Mouse (Mus musculus) WW6 (cell line): Measurements from ENCODE around the gene Rnf208.
"Not testable (repeated sequence)": the region's sequence is repeated elsewhere in the genome, so short reads cannot be mapped to it uniquely, and the experiment has no call there.

Experiments used
- DNase-seq: peaks from one replicate; pipeline ENCODE4 v3.0.0-alpha.2; 2013; ENCODE audit warnings: low read depth, low spot score

Gene Rnf208

GRCm38 (mm10) chr2:25246183-25247072 is 4.4 kb downstream of the Rnf208 start, which contains the start of gene AL732309.1:
Gene AL732309.1, minus strand, starts transcription at chr2:25246863.
- DNase-seq = no peak

GRCm38 (mm10) chr2:25252331-25252730 is 10.3 kb downstream of the Rnf208 start:
- no peak for DNase-seq

- DNase-seq = no peak
Measured at GRCm38 (mm10) chr2:25255284-25255779, 13.3 kb downstream of the Rnf208 start, which contains the start of gene Tmem203. Gene Tmem203, plus strand, starts transcription at chr2:25255439.

- not testable (repeated sequence) for DNase-seq
Measured at GRCm38 (mm10) chr2:25256443-25257109, 14.5 kb downstream of the Rnf208 start.

GRCm38 (mm10) chr2:25257250-25257649 is 15.2 kb downstream of the Rnf208 start:
- not testable (repeated sequence) for DNase-seq

- DNase-seq = no peak
Measured at GRCm38 (mm10) chr2:25258887-25259286, 16.8 kb downstream of the Rnf208 start.

GRCm38 (mm10) chr2:25261870-25262269 is 19.8 kb downstream of the Rnf208 start:
- DNase-seq = no peak

- DNase-seq = peak; percentile 93
Measured at GRCm38 (mm10) chr2:25262291-25262767, 20.3 kb downstream of the Rnf208 start, which contains the start of gene Tprn. Gene Tprn, plus strand, starts transcription at chr2:25262618.

GRCm38 (mm10) chr2:25262795-25263622 is 21.0 kb downstream of the Rnf208 start:
- no peak for DNase-seq

GRCm38 (mm10) chr2:25263623-25264285 is 21.7 kb downstream of the Rnf208 start:
- DNase-seq = no peak

GRCm38 (mm10) chr2:25264286-25264660 is 22.2 kb downstream of the Rnf208 start:
- no peak for DNase-seq

- DNase-seq = no peak
Measured at GRCm38 (mm10) chr2:25264851-25265250, 22.8 kb downstream of the Rnf208 start.

- no peak for DNase-seq
Measured at GRCm38 (mm10) chr2:25265897-25266656, 24.0 kb downstream of the Rnf208 start.

- DNase-seq = no peak
Measured at GRCm38 (mm10) chr2:25266720-25267119, 24.7 kb downstream of the Rnf208 start.

- no peak for DNase-seq
Measured at GRCm38 (mm10) chr2:25267241-25267640, 25.2 kb downstream of the Rnf208 start.

- no peak for DNase-seq
Measured at GRCm38 (mm10) chr2:25267746-25268309, 25.8 kb downstream of the Rnf208 start.

- DNase-seq = peak; percentile 91
Measured at GRCm38 (mm10) chr2:25271827-25272511, 29.9 kb downstream of the Rnf208 start, which contains the start of the genes Ssna1 and Anapc2. Gene Ssna1, minus strand, starts transcription at chr2:25272438. Gene Anapc2, plus strand, starts transcription at chr2:25272478.

GRCm38 (mm10) chr2:25272515-25272914 is 30.5 kb downstream of the Rnf208 start:
- DNase-seq = no peak

- DNase-seq = no peak
Measured at GRCm38 (mm10) chr2:25273010-25273409, 31.0 kb downstream of the Rnf208 start.
